Mouse (Mus musculus) c-Kit-positive CD71-positive TER-119-positive erythroid progenitor cells, embryonic 14.5 days (primary cell): ENCODE data around the gene Rapgef3.

Experiments used
- DNase-seq: peaks from one replicate; pipeline ENCODE4 v3.0.0-alpha.2; 2013; ENCODE audit warnings: low spot score

Gene Rapgef3

DNA sequence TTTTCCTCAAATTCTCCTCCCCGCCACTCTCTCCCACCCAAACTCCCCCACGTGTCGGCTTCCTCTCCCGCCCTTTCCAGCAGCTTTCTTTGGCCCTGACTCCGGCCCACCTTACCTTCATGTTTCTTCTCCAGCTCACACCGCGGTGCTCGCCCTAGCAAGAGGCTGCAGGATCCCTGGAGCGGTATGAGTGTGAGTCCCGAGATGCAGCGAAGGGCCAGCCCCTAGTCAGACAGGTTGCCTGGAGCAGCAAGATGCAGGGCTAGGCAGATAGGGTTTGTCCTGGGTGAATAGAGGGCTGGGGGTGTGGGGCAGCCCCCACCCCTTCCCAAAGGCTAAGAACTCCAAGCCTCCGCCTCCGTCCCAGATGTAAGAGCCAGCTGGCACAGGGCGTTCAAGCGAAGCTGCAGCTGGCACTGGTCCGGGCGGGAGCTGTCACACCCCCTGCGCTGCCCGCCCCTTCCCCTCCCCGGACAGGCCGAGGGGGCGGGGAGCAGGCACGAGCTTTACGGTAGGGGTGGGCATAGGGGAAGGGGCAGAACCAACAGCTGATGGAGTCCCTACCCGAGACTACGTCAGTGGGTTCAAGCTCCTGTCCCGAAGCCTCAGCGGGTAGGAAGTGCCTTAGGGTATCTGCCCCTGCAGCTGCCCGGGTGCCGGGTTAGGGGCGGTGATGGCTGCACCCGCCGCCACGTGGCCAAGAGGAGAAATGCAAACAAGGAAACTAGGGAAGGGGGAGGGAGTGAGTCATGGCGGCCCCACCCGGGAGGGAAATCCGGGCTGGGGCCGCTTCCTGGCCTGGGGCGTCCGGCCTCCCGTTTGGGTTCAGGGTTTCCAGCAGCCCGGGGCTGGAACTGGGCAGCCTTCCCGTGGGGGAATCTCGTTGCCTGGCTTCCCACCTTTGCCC, at the start of gene Rapgef3:
Rapgef3 (minus strand) TSS at position 693 of the 907 bp plus-strand sequence.
- no peak for DNase-seq

DNA sequence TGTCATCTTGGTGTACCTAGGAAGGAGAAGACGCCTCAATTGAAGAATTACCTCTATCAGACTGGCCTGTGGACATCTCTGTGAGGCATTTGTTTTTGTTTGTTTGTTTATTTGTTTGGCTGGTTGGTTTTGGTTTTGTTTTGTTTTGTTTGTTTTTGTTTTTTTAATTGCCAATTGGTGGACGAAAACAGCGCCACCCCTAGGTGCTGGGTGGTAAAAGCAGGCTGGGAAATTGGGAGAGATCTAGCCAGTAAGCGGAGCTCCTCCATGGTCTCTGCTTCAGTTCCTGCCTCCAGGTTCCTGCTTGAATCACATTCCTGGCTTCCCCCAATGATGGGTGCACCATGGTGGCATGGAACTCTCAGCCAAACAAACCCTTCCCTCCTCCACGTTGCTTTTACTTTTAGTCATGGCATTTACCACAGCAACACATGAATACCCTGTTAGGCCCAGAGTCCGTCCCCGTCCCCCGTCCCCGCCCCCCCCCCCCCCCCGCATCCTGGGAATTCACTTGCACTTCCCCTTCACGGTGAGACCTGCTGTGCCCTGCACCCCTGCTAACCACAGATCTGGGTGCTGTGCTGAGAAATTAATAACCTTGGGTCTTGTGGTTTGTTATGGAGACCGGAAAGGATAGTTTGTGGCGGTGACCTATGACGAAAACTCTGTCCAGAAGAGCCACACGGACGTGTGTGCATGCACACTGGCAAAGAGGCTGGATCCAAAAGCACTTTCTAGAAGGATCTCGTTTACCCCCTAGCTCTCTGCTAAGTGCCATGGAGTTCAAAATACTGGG, 48.6 kb upstream of the Rapgef3 start:
- no peak for DNase-seq

DNA sequence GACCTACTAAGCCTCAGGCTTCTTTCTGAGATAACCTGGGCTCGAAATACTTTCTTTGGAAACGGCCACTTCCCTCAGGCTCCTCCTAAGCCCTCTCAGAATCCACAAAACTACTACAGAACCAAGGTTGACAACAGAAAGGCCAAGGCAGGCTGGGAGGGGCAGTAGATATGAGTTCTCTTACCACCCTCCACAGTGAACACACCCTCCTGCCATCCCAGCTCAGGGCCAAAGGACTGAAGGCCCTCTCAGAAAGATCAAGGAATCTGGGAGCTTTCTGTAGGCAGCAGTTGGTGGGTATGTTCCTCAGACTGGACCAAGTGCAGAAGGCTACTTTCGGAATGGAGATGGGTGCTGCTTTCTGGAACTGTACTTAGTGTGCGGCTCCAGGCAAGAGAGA, 47.5 kb upstream of the Rapgef3 start:
- no peak for DNase-seq

DNA sequence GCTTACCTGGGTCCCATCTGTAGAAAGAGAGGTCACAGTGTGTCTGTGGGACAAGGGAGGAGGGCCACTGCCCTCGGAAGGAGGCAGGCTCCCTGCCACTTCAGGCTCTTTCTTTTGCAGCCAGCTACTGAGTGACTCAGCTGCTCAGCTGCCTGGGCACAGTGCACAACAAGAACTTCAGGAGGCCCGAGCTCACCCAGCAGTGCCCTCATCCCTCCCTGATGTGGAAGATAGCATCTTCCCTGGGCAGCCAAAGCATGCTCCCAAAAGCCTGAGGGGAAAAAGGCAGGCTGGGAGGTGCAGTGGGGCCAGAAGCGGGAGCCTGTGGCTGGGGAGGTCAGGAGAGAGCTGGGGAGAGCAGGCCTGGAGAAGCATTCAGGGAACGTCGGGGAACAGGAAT, 46.9 kb upstream of the Rapgef3 start:
- no peak for DNase-seq

DNA sequence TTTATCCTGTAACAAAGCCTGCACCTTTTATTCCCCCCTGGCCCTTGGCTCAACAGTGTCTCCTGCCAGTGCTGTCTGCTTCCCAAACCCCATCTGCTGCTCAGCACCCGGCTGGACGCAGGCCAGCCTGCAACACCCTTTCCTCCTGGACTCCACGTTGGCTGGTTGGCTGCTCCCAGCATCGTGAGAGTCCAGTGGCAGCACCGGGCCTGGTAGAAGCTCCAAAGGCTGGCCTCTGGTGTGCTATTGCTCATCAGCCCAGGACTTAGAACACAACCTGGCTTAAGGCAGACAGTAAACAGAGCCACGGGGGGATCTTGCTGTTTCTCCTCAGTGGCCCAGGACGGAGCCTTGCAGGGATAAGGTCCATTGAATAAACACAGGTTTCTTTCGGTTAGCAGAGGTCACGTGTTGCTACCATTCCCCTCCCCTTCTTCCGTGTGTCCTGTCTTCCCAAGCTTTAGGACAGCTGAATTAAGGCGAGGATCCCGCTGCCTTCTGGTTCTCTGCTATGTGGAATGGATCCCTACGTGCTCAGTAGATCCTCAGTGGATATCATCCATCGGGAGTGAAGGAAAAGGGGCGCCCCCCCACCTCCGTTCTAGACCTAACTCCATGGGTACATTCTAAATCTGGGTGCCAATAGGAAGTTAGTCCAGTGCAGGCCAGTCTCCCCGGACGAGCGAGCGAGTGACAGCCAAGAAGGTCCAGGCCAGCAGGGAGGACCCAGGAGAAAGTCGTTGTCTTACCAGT, 45.9 kb upstream of the Rapgef3 start:
- DNase-seq: no peak

DNA sequence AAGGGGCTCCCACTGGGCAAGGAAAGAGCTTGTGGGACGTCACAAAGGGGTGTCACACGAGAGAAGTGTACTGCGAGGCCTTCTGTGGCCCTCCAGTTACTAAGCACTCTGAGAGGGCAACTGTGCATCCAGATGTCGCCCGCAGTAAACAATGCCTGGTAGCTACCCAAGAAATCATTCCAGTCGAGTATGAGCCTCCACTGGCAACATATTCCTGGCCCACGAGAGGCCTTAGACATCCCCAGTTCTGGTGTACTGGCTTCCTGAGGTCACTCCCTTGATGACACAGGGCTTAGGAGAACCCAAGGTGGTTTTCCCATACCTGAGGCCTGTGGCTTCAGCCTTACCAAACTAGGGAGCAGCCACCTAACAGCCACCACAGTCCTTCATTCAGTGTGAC, 45.1 kb upstream of the Rapgef3 start:
- DNase-seq: no peak

DNA sequence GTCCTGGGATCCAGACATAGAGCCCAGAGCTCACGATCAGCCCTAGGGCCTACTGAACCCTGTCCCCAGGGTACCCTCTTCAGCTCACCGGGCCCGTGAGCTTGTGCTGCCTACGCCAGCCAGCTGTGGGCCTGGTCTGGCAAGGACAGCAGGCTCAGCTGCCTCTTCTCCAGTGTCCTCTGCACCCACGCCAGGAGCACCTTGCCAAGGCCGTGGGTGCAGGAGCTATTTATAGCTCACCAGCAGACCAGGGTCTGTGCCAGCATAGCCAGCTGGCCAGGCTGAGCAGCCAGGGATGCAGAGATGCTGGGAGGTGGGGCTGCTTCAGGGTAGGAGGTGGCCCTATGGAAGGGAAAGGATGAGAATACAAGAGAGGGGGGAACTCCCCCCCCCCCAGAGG, 44.4 kb upstream of the Rapgef3 start:
- no peak for DNase-seq

DNA sequence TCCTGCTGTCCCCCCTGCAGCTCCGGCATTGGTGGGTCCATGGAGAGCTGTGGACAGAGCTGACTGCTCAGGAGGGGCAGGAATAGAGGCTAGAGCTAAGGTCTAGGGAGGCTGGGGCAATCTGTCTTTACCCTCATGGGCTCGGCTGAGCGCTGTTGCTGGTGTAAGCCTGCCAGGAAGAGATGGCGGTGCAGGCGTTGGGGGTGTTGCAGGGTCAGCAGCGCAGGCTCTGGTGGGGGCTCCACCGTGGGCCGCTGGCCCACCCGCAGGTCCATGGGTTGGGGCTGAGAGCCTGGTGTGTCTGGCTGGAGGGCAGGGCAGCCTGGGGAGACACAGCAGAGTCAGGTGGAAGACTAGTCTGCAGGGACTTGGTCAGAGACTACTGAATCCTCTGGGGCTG, 43.5 kb upstream of the Rapgef3 start:
- DNase-seq: no peak

DNA sequence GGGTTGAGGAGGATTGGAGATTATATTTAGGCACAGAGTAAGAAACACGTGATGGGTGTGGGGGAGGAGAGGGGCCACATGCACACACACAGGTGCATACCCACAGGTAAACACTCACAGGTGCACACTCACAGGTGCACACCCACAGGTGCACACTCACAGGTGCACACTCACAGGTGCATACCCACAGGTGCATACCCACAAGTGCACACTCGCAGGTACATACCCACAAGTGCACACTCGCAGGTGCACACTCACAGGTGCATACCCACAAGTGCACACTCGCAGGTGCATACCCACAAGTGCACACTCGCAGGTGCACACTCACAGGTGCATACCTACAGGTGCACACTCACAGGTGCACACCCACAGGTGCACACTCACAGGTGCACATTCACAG, 42.6 kb upstream of the Rapgef3 start:
- no peak for DNase-seq

DNA sequence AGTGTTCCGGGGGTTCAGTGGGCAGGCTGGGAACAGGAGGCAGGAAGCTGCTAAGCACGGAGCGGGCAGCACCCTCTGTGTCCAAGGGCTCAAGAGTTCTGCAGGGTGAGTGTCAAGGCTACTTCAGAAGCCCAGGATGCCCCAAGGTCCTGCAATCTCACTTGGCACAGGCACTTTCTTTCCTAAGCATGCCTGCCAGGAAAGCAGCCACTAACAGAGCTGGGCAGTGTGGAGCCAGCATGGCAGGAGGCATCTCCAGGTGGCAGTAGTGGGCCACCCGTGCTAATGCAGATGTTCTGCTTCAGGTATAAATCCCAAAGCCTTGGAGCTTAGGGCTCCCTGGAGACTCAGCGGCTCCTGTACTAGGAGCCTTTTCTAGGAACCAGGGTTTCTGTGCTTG, 42.2 kb upstream of the Rapgef3 start:
- DNase-seq: no peak

DNA sequence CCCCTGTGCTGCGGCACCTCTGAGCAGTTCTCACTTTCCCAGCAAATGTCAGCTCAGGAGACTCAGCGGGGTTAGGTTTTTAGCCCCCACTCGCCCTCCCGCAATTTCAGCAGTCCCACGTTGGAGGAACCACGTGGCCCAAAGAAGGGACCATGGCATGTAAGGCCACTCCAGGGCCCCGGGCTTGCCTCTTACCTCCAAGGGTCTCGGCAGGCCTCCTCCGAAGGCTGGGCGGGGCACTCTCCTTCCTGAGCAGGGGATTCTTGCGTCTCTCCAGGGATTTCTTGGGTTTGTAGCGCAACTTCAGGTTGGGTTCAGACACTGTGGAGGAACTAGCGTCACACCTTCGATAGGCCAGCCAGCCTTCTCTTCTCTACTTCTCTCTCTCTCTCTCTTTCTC, 41.4 kb upstream of the Rapgef3 start:
- DNase-seq: no peak

DNA sequence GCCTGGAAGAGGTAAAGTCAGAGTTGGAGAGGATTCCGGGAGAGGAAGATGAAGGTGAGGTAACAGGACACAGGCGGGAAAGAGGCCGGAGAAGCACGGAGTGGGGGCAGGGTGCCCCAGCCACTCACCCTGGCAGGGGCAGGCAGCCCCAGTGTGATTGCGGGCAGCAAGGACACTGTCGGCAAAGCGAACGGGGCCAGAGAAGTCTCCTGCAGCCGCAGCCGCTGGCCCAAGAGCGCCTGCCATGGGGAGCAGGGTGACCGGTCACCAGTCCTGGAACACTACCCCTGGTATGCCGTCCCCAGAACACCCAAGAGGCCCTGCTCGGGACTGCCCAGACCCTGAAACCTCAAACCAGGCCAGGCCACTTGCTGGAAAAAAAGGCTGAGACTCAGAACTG, 40.8 kb upstream of the Rapgef3 start:
- no peak for DNase-seq

DNA sequence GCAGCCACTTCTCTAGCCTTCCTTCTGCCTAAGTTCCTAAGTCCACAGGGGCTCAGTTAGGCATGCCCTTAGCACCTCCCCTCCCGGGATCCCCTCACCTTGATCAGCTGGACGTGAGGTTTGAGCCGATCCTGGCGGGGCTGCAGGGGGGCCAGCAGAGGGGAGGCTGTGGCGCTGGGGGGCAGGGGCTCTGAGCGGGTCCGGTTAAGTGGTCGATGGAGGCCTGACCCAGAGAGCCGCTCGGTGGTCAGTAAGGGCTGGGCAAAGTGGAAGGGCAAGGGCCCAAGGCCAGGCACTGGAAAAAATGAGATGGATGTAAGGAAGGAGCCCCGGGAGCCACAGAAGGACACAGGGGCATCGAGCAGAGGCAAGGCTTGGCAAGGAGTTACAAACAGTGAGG, 40.1 kb upstream of the Rapgef3 start:
- no peak for DNase-seq

DNA sequence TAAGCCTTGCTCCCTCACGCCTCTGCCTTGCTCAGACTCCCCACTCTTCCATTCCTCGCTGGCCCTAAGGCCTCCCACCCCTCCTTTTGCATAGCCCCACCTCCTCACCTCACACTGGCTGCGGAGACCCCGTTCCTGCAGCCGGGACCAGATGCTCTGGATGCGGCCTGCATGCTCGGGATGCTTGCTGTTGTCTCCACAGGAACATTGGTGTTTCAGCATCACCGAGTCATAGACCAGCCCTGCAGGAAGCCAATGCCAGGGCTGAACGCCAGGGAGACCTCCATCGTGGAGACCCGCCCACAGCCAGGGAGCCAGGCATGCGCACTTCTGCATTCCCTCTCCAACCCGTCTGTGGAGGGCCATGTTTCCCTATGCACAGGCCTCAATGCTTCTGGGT, 34.8 kb upstream of the Rapgef3 start:
- DNase-seq: no peak

DNA sequence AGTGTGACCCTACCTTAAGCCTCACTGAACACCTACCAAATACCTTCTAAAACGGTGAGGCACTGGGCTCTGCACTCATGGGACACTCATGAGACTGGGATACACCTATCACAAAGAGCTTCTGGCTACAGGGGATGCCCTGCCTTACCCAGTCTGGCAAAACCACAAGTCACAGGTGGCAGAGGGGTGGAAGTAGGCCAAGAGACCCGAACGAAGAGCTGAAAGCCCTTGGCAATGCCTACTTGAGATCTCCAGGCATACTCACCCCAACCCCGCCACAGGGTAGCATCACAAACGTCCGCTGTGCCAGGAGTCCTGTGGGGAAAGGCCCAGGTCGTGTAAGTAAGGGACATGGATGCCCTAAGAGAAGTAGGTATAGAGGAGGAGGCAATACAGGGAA, 34.0 kb upstream of the Rapgef3 start:
- DNase-seq: no peak

DNA sequence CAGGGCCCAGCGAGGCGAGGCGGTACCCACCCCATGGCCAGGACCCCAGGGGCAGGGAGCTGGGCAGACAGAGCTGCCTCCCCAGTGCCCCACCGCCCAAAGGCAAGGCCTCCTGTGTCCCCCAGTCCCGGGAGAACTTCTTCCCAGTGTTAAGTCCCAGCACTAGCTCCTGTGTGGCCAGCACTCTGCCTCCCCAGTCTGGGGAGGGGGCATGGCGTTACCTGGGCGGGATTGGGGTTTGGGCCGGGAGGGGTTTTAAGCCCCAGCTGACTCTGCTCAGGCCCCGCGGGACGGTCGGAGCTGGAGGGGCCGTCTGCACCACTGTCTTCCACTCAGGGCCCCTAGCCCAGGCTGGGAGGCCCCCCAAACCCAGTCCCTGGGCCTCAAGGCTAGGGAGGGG, 33.1 kb upstream of the Rapgef3 start:
- DNase-seq: no peak

DNA sequence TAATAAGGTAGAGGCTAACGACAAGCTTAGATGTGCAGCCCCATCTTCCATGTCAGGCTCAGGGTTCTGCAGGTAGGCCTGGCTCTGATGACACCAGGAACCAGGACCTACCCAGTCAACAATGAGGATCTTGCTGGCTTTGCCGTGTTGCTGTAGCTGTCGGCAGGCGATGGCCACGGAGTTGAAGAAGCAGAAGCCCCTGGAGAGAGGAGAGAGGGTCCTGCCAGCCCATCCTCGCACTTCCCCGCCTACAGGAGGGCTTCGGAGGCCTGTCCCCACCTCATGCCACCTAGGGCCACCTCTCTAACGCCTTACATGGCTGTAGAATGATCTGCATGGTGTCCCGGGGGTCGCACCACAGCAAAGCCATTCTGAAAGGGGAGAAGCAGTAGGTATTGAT, 31.7 kb upstream of the Rapgef3 start:
- no peak for DNase-seq

DNA sequence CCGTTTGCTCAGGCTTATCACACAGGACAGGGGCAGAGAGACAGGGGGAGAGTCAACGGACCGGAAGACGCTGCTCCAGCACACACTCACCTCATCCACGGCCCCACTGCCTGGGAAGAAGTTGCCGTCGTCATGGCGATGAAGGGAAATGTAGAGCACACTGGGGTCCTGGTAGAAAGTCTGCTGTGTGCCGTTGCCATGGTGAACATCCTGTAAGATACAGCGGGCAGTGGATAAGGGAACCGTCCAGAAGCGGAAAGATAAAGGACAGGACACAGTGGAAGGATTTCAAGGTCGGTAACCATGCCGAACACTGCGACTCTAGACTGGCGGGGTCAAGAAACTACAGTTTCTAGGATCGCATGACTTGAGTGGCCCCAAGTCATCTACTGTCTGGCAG, 30.4 kb upstream of the Rapgef3 start:
- no peak for DNase-seq

DNA sequence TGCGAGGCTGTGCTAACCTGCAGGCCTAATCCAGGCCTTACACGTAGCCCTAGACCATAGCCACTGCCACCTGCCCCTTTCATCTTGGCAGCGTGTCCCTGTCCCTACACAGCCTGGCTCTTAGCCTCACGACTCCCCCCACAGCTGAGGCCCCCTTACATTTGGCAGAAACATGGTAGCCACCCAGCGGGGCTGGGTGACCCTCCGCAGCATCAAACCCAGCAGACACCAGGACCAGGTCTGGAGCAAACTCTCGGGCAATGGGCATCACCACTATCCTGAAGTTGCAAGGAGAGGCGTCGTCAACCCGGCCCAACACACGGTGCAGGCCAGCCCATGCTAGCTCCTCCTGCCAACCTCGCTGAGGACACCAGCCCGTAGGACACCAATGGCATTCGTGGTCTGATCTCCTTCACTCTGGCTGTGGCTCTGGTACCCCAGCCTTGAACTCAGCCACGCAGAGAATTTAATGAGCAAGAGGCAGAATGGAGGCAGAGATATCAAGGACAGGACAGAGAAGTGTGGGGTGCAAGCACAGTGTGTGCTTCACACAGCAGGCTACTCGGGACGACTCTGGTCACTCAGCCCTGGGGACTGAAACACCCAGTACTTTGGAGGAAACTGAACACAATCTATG, 29.0 kb upstream of the Rapgef3 start:
- no peak for DNase-seq

DNA sequence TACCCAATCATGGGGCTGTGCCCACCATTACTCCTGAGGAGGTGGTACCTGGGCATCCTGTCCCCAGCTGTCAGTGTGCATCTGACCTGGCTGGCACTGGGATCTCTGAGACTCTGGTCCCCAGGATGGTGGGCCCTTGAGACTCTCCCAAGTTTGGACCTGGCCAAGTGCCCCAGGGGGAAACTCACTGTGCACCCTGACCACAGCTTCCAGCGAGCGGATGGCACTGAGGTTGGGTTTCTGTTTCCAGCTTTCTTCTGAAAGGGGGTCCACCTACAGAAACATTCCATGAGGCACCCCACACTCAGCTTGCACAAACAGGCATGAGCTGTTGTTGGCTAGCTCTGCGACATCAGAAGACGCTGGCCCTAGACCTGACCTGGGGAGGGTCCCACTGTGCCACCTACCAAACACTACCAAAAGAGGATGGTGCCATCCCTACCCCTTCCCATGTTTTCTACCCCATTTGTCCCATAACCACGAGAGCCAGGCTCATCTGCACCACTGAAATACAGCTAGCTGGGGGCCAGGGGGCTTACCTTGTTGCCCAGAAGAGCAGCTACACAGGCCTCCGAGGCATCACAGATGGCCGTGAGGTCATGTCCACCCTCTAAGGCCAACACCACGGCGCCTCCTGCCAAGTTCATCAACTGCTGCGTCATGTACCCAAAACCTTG, 27.9 kb upstream of the Rapgef3 start:
- no peak for DNase-seq

DNA sequence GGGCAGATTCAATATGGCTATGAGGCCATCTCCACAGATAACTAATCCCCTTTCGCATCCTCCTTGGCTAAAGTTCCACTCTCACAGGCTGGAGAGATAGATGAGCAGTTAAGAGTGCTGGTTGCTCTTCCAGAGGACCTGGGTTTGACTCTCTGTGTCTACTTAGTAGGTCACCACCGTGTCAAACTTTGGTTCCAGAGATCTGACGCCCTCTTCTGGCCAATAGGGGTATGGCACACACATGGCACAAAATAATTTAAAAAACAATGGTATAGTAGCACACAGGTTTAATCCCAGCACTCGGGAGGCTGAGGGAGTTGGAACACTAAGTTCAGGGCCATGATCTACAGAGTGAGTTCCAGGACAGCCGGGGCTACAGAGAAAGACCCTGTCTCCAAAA, 26.5 kb upstream of the Rapgef3 start:
- DNase-seq: no peak
